Mouse (Mus musculus) midbrain, embryonic 10.5 days (tissue): ENCODE results near the gene Tmub1. TPM values are rescaled to one million over a fixed set of nuclear protein-coding genes. Genes with fewer than 3 reads are reported as not detected.

ENCODE experiments used
- polyA plus RNA-seq: library from polyadenylated mRNA; unstranded; fragments of >200 nt; fragmentation: Nextera tagmentation; extraction: Ambion mirVana; gene quantifications from 2 replicates; pipeline ENCODE4 v1.2.1, GENCODE M21; 2016

Gene Tmub1
- polyA plus RNA-seq, 1 experiment from 2014 or later: 30.9 TPM

Other genes with a start within 250 kb of the Tmub1 start
- gene Kcnh2, start 96.2 kb downstream of the Tmub1 start, polyA plus RNA-seq: 27.1 and 35.3 TPM in 2 replicates
- 7.9 and 9.3 TPM in 2 replicates for gene Nos3, start 83.0 kb downstream of the Tmub1 start, polyA plus RNA-seq
- gene Atg9b, start 55.7 kb downstream of the Tmub1 start, polyA plus RNA-seq: 0.31 and 0.72 TPM in 2 replicates
- 62.9 and 64.6 TPM in 2 replicates for gene Abcb8, start 54.2 kb downstream of the Tmub1 start, polyA plus RNA-seq
- 0.19 and 0.31 TPM in 2 replicates for gene Asic3, start 34.5 kb downstream of the Tmub1 start, polyA plus RNA-seq
- 49.0 and 61.6 TPM in 2 replicates for gene Cdk5, start 24.3 kb downstream of the Tmub1 start, polyA plus RNA-seq
- gene Slc4a2, start 24.0 kb downstream of the Tmub1 start, polyA plus RNA-seq: 32.9 and 33.3 TPM in 2 replicates
- gene Fastk, start 2.6 kb downstream of the Tmub1 start, polyA plus RNA-seq: 107 and 113 TPM in 2 replicates
- gene Agap3, start 4.3 kb upstream of the Tmub1 start, polyA plus RNA-seq: 27.6 and 31.2 TPM in 2 replicates
- not detected in 2 replicates for gene Gbx1, start 79.3 kb upstream of the Tmub1 start, polyA plus RNA-seq
- gene Asb10, start 93.1 kb upstream of the Tmub1 start, polyA plus RNA-seq: 0.06 and 0.15 TPM in 2 replicates
- gene 4931409K22Rik, start 109.0 kb upstream of the Tmub1 start, polyA plus RNA-seq: 0.05 TPM in 1 of 2 replicates, not detected in the other
- 160 and 170 TPM in 2 replicates for gene Abcf2, start 129.6 kb upstream of the Tmub1 start, polyA plus RNA-seq
- gene Chpf2, start 138.9 kb upstream of the Tmub1 start, polyA plus RNA-seq: 14.8 and 19.7 TPM in 2 replicates
- 32.4 and 44.8 TPM in 2 replicates for gene Smarcd3, start 176.6 kb upstream of the Tmub1 start, polyA plus RNA-seq
- 27.2 and 29.3 TPM in 2 replicates for gene Nub1, start 237.7 kb upstream of the Tmub1 start, polyA plus RNA-seq